Mouse (Mus musculus): ENCODE results near the gene Vipr1. TPM values are rescaled to one million over a fixed set of nuclear protein-coding genes. Genes with fewer than 3 reads are reported as not detected.
A peak's percentile ranks its signal among the peaks of the same experiment; 100 is the strongest.

The Vipr1 gene
- total and polyA plus RNA-seq, 3 experiments = 0.08 to 0.11 TPM; not detected in 1

- Histone ChIP-seq H3K4me2 (ENCODE audit: insufficient read depth, low read depth, poor library complexity, severe bottlenecking) (no peak overlapping the region), H3K27me3 (replicated peaks) (no peaks in the 10 kb centered on the region), H3K36me3 (replicated peaks in 1 of 2; ENCODE audit: control insufficient read depth in 1 of 2, insufficient read depth in 1 of 2, low read length in 1 of 2) (no peaks in the 10 kb centered on the region), H3K9ac (ENCODE audit: insufficient read depth, low read depth) (no peak overlapping the region), H3K27ac (ENCODE audit: insufficient read depth, low read depth) (no peak overlapping the region), H3K79me2 (replicated peaks; ENCODE audit: control insufficient read depth, extremely low read depth, insufficient read depth, poor library complexity, severe bottlenecking) (no peaks in the 10 kb centered on the region), H3K9me3 (replicated peaks; ENCODE audit: low read length) (no peaks in the 10 kb centered on the region), H3K4me1 (ENCODE audit: control insufficient read depth in 1 of 2, insufficient read depth in 2 of 2) (peaks cover 0 to 15% of the 10 kb centered on the region in 2 experiments; a peak in 2 of 4 replicates), H3K4me3 (replicated peaks in 1 of 3; ENCODE audit: low read depth in 2 of 3, low read length in 2 of 3, poor library complexity in 1 of 3) (no peak overlapping the region)
- no peak for DNase-seq (ENCODE audit: extremely low read depth)
- in situ Hi-C loops (cut with MboI; ENCODE audit: low pct_ligation_motif_present, low pct_unique_long_range_greater_than_20kb, low sequenced_read_pairs) (no loop called here), dilution Hi-C loops (cut with MboI; ENCODE audit: extremely low pct_ligation_motif_present, extremely low pct_unique_long_range_greater_than_20kb, low sequenced_read_pairs) (no loop called here)
- TF ChIP-seq ZC3H11A (IDR thresholded peaks at IDR 0.05; ENCODE audit: low read depth, low read length) = no peak
- TF ChIP-seq GABPA (IDR thresholded peaks at IDR 0.05; ENCODE audit: insufficient replicate concordance, low read depth, low read length) = no peak
- no peak for TF ChIP-seq MAFK (IDR thresholded peaks at IDR 0.05; ENCODE audit: insufficient replicate concordance, low read length)
- TF ChIP-seq UBTF (IDR thresholded peaks at IDR 0.05; ENCODE audit: low read depth, low read length) = no peak
- no peak for TF ChIP-seq ZMIZ1 (IDR thresholded peaks at IDR 0.05; ENCODE audit: low read depth, low read length)
- no peak for TF ChIP-seq CTCF (conservative IDR thresholded peaks at IDR 0.05 in 1 of 2, IDR thresholded peaks at IDR 0.05 in 1 of 2; ENCODE audit: low read depth in 2 of 2, low read length in 2 of 2)
- TF ChIP-seq NELFE (IDR thresholded peaks at IDR 0.05; ENCODE audit: low read depth, low read length) = no peak
- no peak for TF ChIP-seq EP300 (IDR thresholded peaks at IDR 0.05; ENCODE audit: low read length)
Measured at GRCm38 (mm10) chr9:121624920-121625319, 17.6 kb upstream of the Vipr1 start.

GRCm38 (mm10) chr9:121630627-121631026 is 11.9 kb upstream of the Vipr1 start:
- in situ Hi-C loops (cut with MboI; ENCODE audit: low pct_ligation_motif_present, low pct_unique_long_range_greater_than_20kb, low sequenced_read_pairs) = no loop called here
- dilution Hi-C loops (cut with MboI; ENCODE audit: extremely low pct_ligation_motif_present, extremely low pct_unique_long_range_greater_than_20kb, low sequenced_read_pairs) = no loop called here
- H3K4me1 ChIP-seq (ENCODE audit: control insufficient read depth in 1 of 2, insufficient read depth in 2 of 2) = peaks cover 0 to 28% of the 10 kb centered on the region in 2 experiments; a peak in 2 of 4 replicates

GRCm38 (mm10) chr9:121631946-121632345 is 10.6 kb upstream of the Vipr1 start:
- peaks cover 11% of the 10 kb centered on the region for H3K27me3 ChIP-seq (replicated peaks)
- H3K4me2 ChIP-seq (ENCODE audit: insufficient read depth, low read depth, poor library complexity, severe bottlenecking) = no peak overlapping the region
- no peak overlapping the region for H3K27ac ChIP-seq (ENCODE audit: insufficient read depth, low read depth)
- H3K4me3 ChIP-seq (replicated peaks in 1 of 3; ENCODE audit: low read depth in 2 of 3, low read length in 2 of 3, poor library complexity in 1 of 3) = no peak overlapping the region
- no peaks in the 10 kb centered on the region for H3K36me3 ChIP-seq (replicated peaks in 1 of 2; ENCODE audit: control insufficient read depth in 1 of 2, insufficient read depth in 1 of 2, low read length in 1 of 2)
- no peaks in the 10 kb centered on the region for H3K9me3 ChIP-seq (replicated peaks; ENCODE audit: low read length)
- no peak overlapping the region for H3K9ac ChIP-seq (ENCODE audit: insufficient read depth, low read depth)
- dilution Hi-C loops (cut with MboI; ENCODE audit: extremely low pct_ligation_motif_present, extremely low pct_unique_long_range_greater_than_20kb, low sequenced_read_pairs) (no loop called here), in situ Hi-C loops (cut with MboI; ENCODE audit: low pct_ligation_motif_present, low pct_unique_long_range_greater_than_20kb, low sequenced_read_pairs) (no loop called here)
- peaks cover 0 to 28% of the 10 kb centered on the region in 2 experiments; a peak in 2 of 4 replicates for H3K4me1 ChIP-seq (ENCODE audit: control insufficient read depth in 1 of 2, insufficient read depth in 2 of 2)
- DNase-seq (ENCODE audit: extremely low read depth) = peak; percentile 24
- no peaks in the 10 kb centered on the region for H3K79me2 ChIP-seq (replicated peaks; ENCODE audit: control insufficient read depth, extremely low read depth, insufficient read depth, poor library complexity, severe bottlenecking)
- no peak for TF ChIP-seq UBTF (IDR thresholded peaks at IDR 0.05; ENCODE audit: low read depth, low read length)
- TF ChIP-seq CTCF (conservative IDR thresholded peaks at IDR 0.05 in 1 of 2, IDR thresholded peaks at IDR 0.05 in 1 of 2; ENCODE audit: low read depth in 2 of 2, low read length in 2 of 2) = peak in 1 of 2 experiments; percentile 6; a peak in 1 of 4 replicates
- TF ChIP-seq BHLHE40 (IDR thresholded peaks at IDR 0.05; ENCODE audit: low read depth, low read length) = 0 out of 2 replicates have a peak, but pooled peaks have one; percentile 10

More at GRCm38 (mm10) chr9:121630627-121631026, 11.9 kb upstream of the Vipr1 start:
- DNase-seq (ENCODE audit: extremely low read depth) = no peak
- H3K79me2 ChIP-seq (replicated peaks; ENCODE audit: control insufficient read depth, extremely low read depth, insufficient read depth, poor library complexity, severe bottlenecking) = no peaks in the 10 kb centered on the region
- peaks cover under 1% of the 10 kb centered on the region for H3K27me3 ChIP-seq (replicated peaks)
- no peak overlapping the region for H3K4me3 ChIP-seq (replicated peaks in 1 of 3; ENCODE audit: low read depth in 2 of 3, low read length in 2 of 3, poor library complexity in 1 of 3)
- no peak for TF ChIP-seq KAT2A (IDR thresholded peaks at IDR 0.05; ENCODE audit: insufficient replicate concordance, low read length)
- no peak for TF ChIP-seq CTCF (conservative IDR thresholded peaks at IDR 0.05 in 1 of 2, IDR thresholded peaks at IDR 0.05 in 1 of 2; ENCODE audit: low read depth in 2 of 2, low read length in 2 of 2)
- TF ChIP-seq USF2 (conservative IDR thresholded peaks at IDR 0.05; ENCODE audit: low read depth, low read length) = no peak
- no peak for TF ChIP-seq ZNF384 (IDR thresholded peaks at IDR 0.05; ENCODE audit: low read depth, low read length)
- TF ChIP-seq E2F4 (IDR thresholded peaks at IDR 0.05; ENCODE audit: insufficient replicate concordance, low read depth, low read length) = no peak
- TF ChIP-seq MXI1 (IDR thresholded peaks at IDR 0.05; ENCODE audit: low read depth, low read length) = no peak
- no peak for TF ChIP-seq MAFK (IDR thresholded peaks at IDR 0.05; ENCODE audit: insufficient replicate concordance, low read length)
- H3K36me3 ChIP-seq (replicated peaks in 1 of 2; ENCODE audit: control insufficient read depth in 1 of 2, insufficient read depth in 1 of 2, low read length in 1 of 2) = no peaks in the 10 kb centered on the region
- no peak overlapping the region for H3K9ac ChIP-seq (ENCODE audit: insufficient read depth, low read depth)
- no peak overlapping the region for H3K27ac ChIP-seq (ENCODE audit: insufficient read depth, low read depth)
- H3K4me2 ChIP-seq (ENCODE audit: insufficient read depth, low read depth, poor library complexity, severe bottlenecking) = no peak overlapping the region
- no peaks in the 10 kb centered on the region for H3K9me3 ChIP-seq (replicated peaks; ENCODE audit: low read length)
